8 mouse cellular contexts compared by ENCODE assay signal in the genomic region with DNA sequence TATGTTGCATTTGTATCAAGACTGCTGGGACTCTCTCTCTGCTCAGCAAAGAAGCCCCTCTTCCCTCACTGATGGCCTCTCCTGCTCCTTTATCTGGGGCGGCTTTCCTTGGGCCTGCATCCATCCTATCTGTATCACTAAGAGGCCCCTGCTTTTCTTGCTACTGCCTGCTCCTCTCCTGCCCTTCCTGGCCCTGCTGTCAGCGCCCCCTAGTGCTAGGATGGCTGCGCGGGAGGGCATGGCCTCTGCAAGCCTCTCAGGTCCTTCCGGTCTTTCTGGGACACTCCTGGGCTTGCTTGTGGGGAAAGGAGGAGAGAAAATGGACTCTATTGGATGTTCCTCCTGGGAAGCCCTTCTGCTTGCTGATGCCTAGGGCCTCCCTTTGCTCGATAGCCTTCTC. TPM values are rescaled to one million over a fixed set of nuclear protein-coding genes. Genes with fewer than 3 reads are reported as not detected.
A peak's percentile ranks its signal among the peaks of the same experiment; 100 is the strongest.
DNase-seq lines count a peak whose midpoint lies in the region; ATAC-seq and TF ChIP-seq lines count a peak whose summit lies in the region.
"Had no signal": no experiment of that assay in that cellular context is flagged by ENCODE, and none has a peak within 500 bp of the region (broad histone marks: within the 10 kb centered on the region; RNA-seq: fewer than 3 reads in every experiment).

No protein-coding gene starts in this region.

- H3K27me3 ChIP-seq in kidney, postnatal 0 days (ENCODE audit: insufficient read depth, low read length) = no peaks in the 10 kb centered on the region

- ATAC-seq in kidney, postnatal 0 days (replicated peaks; ENCODE audit: low FRiP score, low read depth) = no peak

- DNase-seq in 3T3-L1 (ENCODE audit: low read depth, low spot score) = peak; percentile 69
- DNase-seq in CD4-positive helper T cell, adult 2 months (ENCODE audit: low read depth, low spot score) = peak; percentile 54
- peak; percentile 75 for DNase-seq in brain, embryonic 14.5 days (ENCODE audit: low read depth)
- peak; percentile 67 to 77 for DNase-seq in gastrocnemius, adult 8-10 months (ENCODE audit: low spot score in 2 of 2)
- DNase-seq in kidney, postnatal 0 days (ENCODE audit: low spot score) = peak; percentile 89
- DNase-seq in lung, postnatal 14 days = peak; percentile 96
- peak; percentile 65 to 82 for DNase-seq in spleen, postnatal 14 days (ENCODE audit: low spot score in 2 of 2)

- no peak overlapping the region for H3K27ac ChIP-seq in kidney, postnatal 0 days

- H3K36me3 ChIP-seq in kidney, postnatal 0 days (ENCODE audit: insufficient read depth, low read length) = no peaks in the 10 kb centered on the region

- H3K4me2 ChIP-seq in kidney, postnatal 0 days (ENCODE audit: low read length) = no peak overlapping the region

- peaks cover 31% of the 10 kb centered on the region; the same call in 1 of the 2 replicates for H3K4me1 ChIP-seq in kidney, postnatal 0 days (replicated peaks; ENCODE audit: insufficient read depth, low read length)

- H3K9ac ChIP-seq in kidney, postnatal 0 days (ENCODE audit: low read depth, low read length) = no peak overlapping the region

- TF ChIP-seq POLR2A in brain, embryonic 14.5 days (IDR thresholded peaks at IDR 0.05; ENCODE audit: borderline replicate concordance, extremely low read depth, insufficient read depth, insufficient read length, poor library complexity, severe bottlenecking) = no peak

- H3K9me3 ChIP-seq in kidney, postnatal 0 days (replicated peaks; ENCODE audit: low read length) = no peaks in the 10 kb centered on the region

- WGBS in kidney, postnatal 0 days = 26% methylated on average over 6 of the region's 6 CpGs

- no peak overlapping the region for H3K4me3 ChIP-seq in kidney, postnatal 0 days (replicated peaks; ENCODE audit: low read depth, low read length)

- peak; percentile 76; the same call in 1 of the 2 replicates for TF ChIP-seq CTCF in brain, embryonic 14.5 days (IDR thresholded peaks at IDR 0.05; ENCODE audit: borderline replicate concordance, extremely low read depth, insufficient read depth, insufficient read length)
- peak; percentile 93 for TF ChIP-seq CTCF in kidney, postnatal 0 days (IDR thresholded peaks at IDR 0.05; ENCODE audit: low read depth)

RNA-seq across cellular contexts. Expression of gene Tbx2, which starts 9.2 kb away (rescaled TPM):
- 5.9 and 8.9 TPM in 2 replicates for polyA plus RNA-seq in brain, embryonic 14.5 days (2012; rRNA removed)
- total RNA-seq in gastrocnemius, adult 8-10 months (2022) = 1 to 10 TPM in 3 of 4 experiments, under 1 TPM in 1; 0.68 to 2.7 (median 1.7) TPM
- polyA plus RNA-seq in kidney, postnatal 0 days (2015; fragmentation: Nextera tagmentation; extraction: Ambion mirVana) = 15.6 and 22.5 TPM in 2 replicates

RNA-seq across cellular contexts. Expression of gene Gm11444, which starts 27.0 kb away (rescaled TPM):
- polyA plus RNA-seq in brain, embryonic 14.5 days (2012; rRNA removed) = not detected in 2 replicates
- total RNA-seq in gastrocnemius, adult 8-10 months (2022) = not detected
- polyA plus RNA-seq in kidney, postnatal 0 days (2015; fragmentation: Nextera tagmentation; extraction: Ambion mirVana) = not detected in 2 replicates
- total RNA-seq: layer of hippocampus, adult 8-10 months had no signal
